Mouse (Mus musculus) hindbrain, embryonic 11.5 days (tissue): Measurements from ENCODE around the gene Plod3. TPM values are rescaled to one million over a fixed set of nuclear protein-coding genes. Genes with fewer than 3 reads are reported as not detected.

Source experiments
- ATAC-seq: fragments of 200-750 bp; cut with Nextera tagmentation; 2 replicates; pipeline ENCODE4 v1.8.0; 2017; ENCODE audit warnings: mild to moderate bottlenecking, moderate TSS enrichment, moderate library complexity; ENCODE audit not compliant: low FRiP score
- DNase-seq: peaks from one replicate; pipeline ENCODE4 v3.0.0-alpha.2; 2015; ENCODE audit warnings: low spot score
- H3K27ac ChIP-seq: fragments of 300-500 bp; sonication (generic); 2 replicates; pipeline ENCODE4 v1.5.1; 2014; ENCODE audit warnings: mild to moderate bottlenecking, low read depth, low read length
- H3K27me3 ChIP-seq: fragments of 300-500 bp; sonication (generic); 2 replicates; pipeline ENCODE4 v1.6.1; 2014; ENCODE audit warnings: mild to moderate bottlenecking, low read length, moderate library complexity, mixed read lengths; ENCODE audit not compliant: control insufficient read depth, insufficient read depth
- H3K36me3 ChIP-seq: fragments of 300-500 bp; sonication (generic); 2 replicates; pipeline ENCODE4 v1.6.1; 2014; ENCODE audit warnings: mild to moderate bottlenecking, low read length, moderate library complexity, mixed read lengths; ENCODE audit not compliant: control insufficient read depth, insufficient read depth
- H3K4me1 ChIP-seq: fragments of 300-500 bp; sonication (generic); replicated peaks from 2 replicates; pipeline ENCODE4 v1.6.1; 2014; ENCODE audit warnings: low read length, mixed read lengths; ENCODE audit not compliant: control insufficient read depth, insufficient read depth
- H3K4me2 ChIP-seq: fragments of 300-500 bp; sonication (generic); replicated peaks from 2 replicates; pipeline ENCODE4 v1.6.1; 2014; ENCODE audit warnings: mild to moderate bottlenecking, low read depth, low read length
- H3K4me3 ChIP-seq: fragments of 300-500 bp; sonication (generic); 2 replicates; pipeline ENCODE4 v1.5.1; 2014; ENCODE audit warnings: low read depth, low read length
- H3K9ac ChIP-seq: fragments of 300-500 bp; sonication (generic); 2 replicates; pipeline ENCODE4 v1.6.1; 2014; ENCODE audit warnings: low read depth, low read length
- H3K9me3 ChIP-seq: fragments of 300-500 bp; sonication (generic); 2 replicates; pipeline ENCODE4 v1.6.1; 2016; ENCODE audit warnings: low read length; ENCODE audit not compliant: control insufficient read depth
- WGBS: fragments of 180-500 bp; shearing (Covaris S2); extraction: QIAGEN DNeasy Blood & Tissue Kit; methylation state at CpG from one replicate; pipeline ENCODE4 v1.1.7; 2014; 5-methylcytosine and 5-hydroxymethylcytosine counted together
- polyA plus RNA-seq: library from polyadenylated mRNA; unstranded; fragments of >200 nt; fragmentation: Nextera tagmentation; extraction: Ambion mirVana; gene quantifications from 2 replicates; pipeline ENCODE4 v1.2.1, GENCODE M21; 2014

The Plod3 gene
- polyA plus RNA-seq, 1 experiment from 2014 or later: 32.4 TPM

GRCm38 (mm10) chr5:137031076-137032032 is 44.5 kb downstream of the Plod3 start:
- Histone ChIP-seq H3K9me3 (no peaks in the 10 kb centered on the region), H3K4me1 (peaks cover 16% of the 10 kb centered on the region; the same call in 1 of the 2 replicates), H3K4me2 (peak overlapping the region; percentile 99), H3K9ac (0 out of 2 replicates have a peak overlapping the region, but pooled peaks have one; percentile 19), H3K4me3 (peak overlapping the region; percentile 48), H3K27ac (no peak overlapping the region), H3K36me3 (0 out of 2 replicates have a peak, but pooled peaks cover 3% of the 10 kb centered on the region), H3K27me3 (peaks cover 53% of the 10 kb centered on the region)
- peak; percentile 31 for DNase-seq
- no peak for ATAC-seq
- WGBS: under 1% methylated on average over 74 of the region's 78 CpGs

DNA sequence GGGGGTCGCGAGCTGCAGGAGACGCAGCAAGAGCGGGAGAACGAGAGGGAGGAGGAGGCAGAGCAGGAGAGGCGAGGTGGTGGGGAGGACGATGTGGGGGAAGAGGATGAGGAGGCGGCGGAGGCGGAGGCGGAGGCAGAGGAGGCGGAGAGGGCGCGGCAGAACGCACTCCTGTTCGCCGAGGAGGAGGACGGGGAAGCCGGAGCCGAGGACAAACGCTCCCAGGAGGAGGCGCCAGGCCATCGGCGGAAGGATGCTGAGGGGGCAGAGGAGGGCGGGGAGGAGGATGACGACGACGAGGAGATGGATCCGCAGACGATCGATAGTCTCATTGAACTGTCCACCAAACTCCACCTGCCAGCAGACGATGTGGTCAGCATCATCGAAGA is 45.2 kb downstream of the Plod3 start:
- Histone ChIP-seq H3K27me3 (peaks cover 46% of the 10 kb centered on the region), H3K9me3 (no peaks in the 10 kb centered on the region), H3K9ac (0 out of 2 replicates have a peak overlapping the region, but pooled peaks have one; percentile 19), H3K36me3 (0 out of 2 replicates have a peak, but pooled peaks cover 3% of the 10 kb centered on the region), H3K27ac (no peak overlapping the region), H3K4me2 (peak overlapping the region; percentile 99), H3K4me3 (peak overlapping the region; percentile 48), H3K4me1 (peaks cover 16% of the 10 kb centered on the region; the same call in 1 of the 2 replicates)
- DNase-seq (peak; percentile 56), ATAC-seq (peak; percentile 4; the same call in 1 of the 2 replicates)
- WGBS: 1% methylated on average over 28 of the region's 33 CpGs

DNA sequence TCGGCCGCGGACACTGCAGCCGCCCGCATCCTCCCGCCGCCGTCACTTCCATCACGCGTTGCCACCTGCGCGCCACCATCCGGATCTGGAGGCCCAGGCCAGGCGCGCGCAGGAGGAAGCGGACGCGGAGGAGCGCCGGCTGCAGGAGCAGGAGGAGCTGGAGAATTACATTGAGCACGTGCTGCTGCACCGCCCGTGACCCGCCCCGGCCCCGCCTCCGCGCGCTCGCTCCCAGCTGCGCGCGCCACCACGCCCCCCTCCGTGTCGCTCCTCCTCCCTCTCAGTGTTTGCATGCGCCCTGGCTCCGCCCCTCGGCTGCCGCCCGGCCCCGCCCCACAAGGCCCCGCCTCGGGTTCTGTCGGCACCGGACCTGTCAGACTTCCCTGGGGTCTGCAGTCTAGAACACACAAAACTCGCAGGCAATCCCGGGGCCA is 45.8 kb downstream of the Plod3 start:
- Histone ChIP-seq H3K9me3 (no peaks in the 10 kb centered on the region), H3K4me1 (peaks cover 16% of the 10 kb centered on the region; the same call in 1 of the 2 replicates), H3K36me3 (0 out of 2 replicates have a peak, but pooled peaks cover 3% of the 10 kb centered on the region), H3K9ac (no peak overlapping the region), H3K4me3 (peak overlapping the region; percentile 48), H3K4me2 (peak overlapping the region; percentile 99), H3K27ac (no peak overlapping the region), H3K27me3 (peaks cover 43% of the 10 kb centered on the region)
- ATAC-seq (peak; percentile 70), DNase-seq (peak; percentile 89)
- WGBS: 0% methylated on average over 20 of the region's 49 CpGs

DNA sequence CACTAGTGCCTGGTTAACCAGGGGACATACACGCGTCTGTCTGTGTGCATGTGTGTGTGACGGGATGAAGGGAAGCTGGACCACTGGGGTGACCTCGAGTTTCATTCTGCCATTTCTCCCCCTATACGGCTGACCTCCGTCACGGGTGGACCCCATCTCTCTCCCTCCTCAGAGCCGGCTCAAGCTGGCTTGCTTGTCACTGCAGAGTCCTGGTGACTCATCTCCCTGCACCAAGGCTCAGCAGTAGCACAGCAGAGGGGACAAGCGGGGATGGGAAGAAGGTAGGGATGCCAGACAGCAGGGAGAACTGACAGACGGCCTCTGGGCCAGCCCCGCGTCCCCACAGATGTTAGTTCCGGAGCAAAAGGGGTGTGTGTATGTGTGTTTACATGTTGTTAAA is 49.4 kb downstream of the Plod3 start:
- Histone ChIP-seq H3K27me3 (peaks cover 12% of the 10 kb centered on the region), H3K9me3 (no peaks in the 10 kb centered on the region), H3K36me3 (peaks cover 7% of the 10 kb centered on the region; the same call in 1 of the 2 replicates), H3K4me1 (peaks cover 7% of the 10 kb centered on the region; the same call in 1 of the 2 replicates), H3K4me3 (no peak overlapping the region), H3K27ac (no peak overlapping the region), H3K9ac (no peak overlapping the region), H3K4me2 (no peak overlapping the region)
- 87% methylated on average over 13 of the region's 13 CpGs for WGBS
- DNase-seq (no peak), ATAC-seq (no peak)

GRCm38 (mm10) chr5:137039453-137039852 is 52.6 kb downstream of the Plod3 start:
- H3K4me3 ChIP-seq: no peak overlapping the region
- no peak overlapping the region for H3K9ac ChIP-seq
- no peak overlapping the region for H3K27ac ChIP-seq
- H3K4me2 ChIP-seq: no peak overlapping the region
- H3K27me3 ChIP-seq: no peaks in the 10 kb centered on the region
- DNase-seq: no peak
- no peak for ATAC-seq
- peaks cover 9% of the 10 kb centered on the region; the same call in 1 of the 2 replicates for H3K36me3 ChIP-seq
- no peaks in the 10 kb centered on the region for H3K9me3 ChIP-seq
- WGBS: 94% methylated on average over 10 of the region's 10 CpGs
- no peaks in the 10 kb centered on the region for H3K4me1 ChIP-seq

DNA sequence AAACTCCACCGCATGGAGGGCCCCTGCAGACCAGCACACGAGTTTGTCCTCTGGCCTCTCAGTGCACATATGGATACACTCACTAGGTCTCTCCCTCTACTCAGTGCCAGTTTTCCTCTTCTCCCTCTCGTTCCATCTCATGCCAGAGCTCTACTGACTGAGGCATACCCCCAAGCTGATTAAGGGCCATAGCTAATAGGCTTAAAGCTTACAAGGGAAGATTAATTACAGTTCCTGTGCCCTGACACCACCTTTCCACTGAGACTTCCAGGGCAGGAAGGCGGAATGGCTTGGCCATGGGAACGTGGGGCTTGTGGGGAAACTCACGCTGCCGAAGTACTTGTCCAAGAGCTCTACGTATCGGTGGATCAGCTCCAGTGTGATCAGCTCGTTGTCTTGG is 54.6 kb downstream of the Plod3 start:
- peaks cover 6% of the 10 kb centered on the region; the same call in 1 of the 2 replicates for H3K36me3 ChIP-seq
- H3K4me3 ChIP-seq: no peak overlapping the region
- H3K4me2 ChIP-seq: no peak overlapping the region
- no peak overlapping the region for H3K27ac ChIP-seq
- no peaks in the 10 kb centered on the region for H3K27me3 ChIP-seq
- ATAC-seq: no peak
- 89% methylated on average over 10 of the region's 10 CpGs for WGBS
- DNase-seq: no peak
- H3K9me3 ChIP-seq: no peaks in the 10 kb centered on the region
- H3K9ac ChIP-seq: no peak overlapping the region
- H3K4me1 ChIP-seq: no peaks in the 10 kb centered on the region; the same call in 1 of the 2 replicates

- no peak for ATAC-seq
- no peak for DNase-seq
- no peak overlapping the region for H3K27ac ChIP-seq
- H3K4me3 ChIP-seq: no peak overlapping the region
- H3K9me3 ChIP-seq: no peaks in the 10 kb centered on the region
- H3K9ac ChIP-seq: no peak overlapping the region
- no peaks in the 10 kb centered on the region for H3K27me3 ChIP-seq
- no peak overlapping the region for H3K4me2 ChIP-seq
- H3K4me1 ChIP-seq: no peaks in the 10 kb centered on the region; the same call in 1 of the 2 replicates
- peaks cover 3% of the 10 kb centered on the region; the same call in 1 of the 2 replicates for H3K36me3 ChIP-seq
- WGBS: 96% methylated on average over 7 of the region's 7 CpGs
Measured at GRCm38 (mm10) chr5:137043997-137044396, 57.2 kb downstream of the Plod3 start.

DNA sequence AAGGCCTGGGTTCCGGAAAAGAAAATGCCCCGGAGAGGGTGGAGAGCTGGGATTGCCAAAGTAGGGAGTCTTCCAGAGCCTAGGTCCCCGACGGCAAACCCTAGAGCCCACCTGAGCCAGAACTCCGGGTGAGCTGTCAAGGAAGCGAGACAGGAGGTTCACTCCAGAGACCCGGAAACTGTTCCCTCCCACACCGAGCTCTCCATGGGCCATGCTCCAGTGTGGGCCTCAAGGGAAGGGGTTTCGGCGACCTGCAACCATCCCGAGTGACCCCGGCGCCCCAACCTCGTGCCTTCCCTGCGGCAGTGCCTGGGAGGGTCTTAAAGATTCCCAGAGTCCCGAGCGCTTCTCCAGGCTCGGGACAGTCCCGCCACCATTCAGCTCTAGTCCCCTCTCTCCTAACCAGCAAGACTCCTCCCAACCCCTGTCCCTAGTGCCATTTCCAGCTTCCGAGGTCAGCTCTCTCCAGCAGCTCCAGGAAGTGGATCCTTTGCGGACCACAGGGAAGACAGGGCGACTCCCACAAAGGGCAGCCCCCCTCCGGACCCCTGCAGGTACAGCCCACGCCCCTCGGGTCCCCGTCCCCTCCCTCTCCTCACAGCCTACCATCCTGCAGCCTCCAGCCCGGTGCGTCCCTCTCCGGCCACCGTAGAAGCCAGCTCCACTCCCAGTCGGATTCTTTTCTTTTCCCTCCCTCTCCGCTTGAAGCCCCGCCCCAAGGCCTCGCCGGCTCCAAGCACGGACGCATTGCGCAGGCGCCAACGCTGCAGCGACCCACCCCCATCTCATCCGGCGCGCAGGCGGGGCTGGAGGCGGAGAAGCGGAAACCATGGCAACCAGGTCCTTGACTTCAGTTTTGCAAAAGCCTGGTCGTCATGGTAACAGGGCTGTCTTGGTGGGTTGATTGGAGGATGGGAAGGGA is 58.8 kb downstream of the Plod3 start, which contains the start of gene Ap1s1:
Gene Ap1s1 (minus strand): TSS at position 734 of the 922 bp plus-strand sequence.
- Histone ChIP-seq H3K4me2 (peak within 1 kb of the TSS; percentile 82), H3K9ac (peak within 1 kb of the TSS; percentile 85), H3K27ac (no peak within 1 kb of the TSS; the same call in 1 of the 2 replicates), H3K4me1 (no peaks in the 10 kb centered on the region; the same call in 1 of the 2 replicates), H3K27me3 (no peaks in the 10 kb centered on the region), H3K36me3 (0 out of 2 replicates have a peak, but pooled peaks cover 2% of the 10 kb centered on the region), H3K9me3 (no peaks in the 10 kb centered on the region), H3K4me3 (peak within 1 kb of the TSS; percentile 76)
- WGBS: 2% methylated on average over 48 of the region's 48 CpGs
- ATAC-seq (peak; percentile 94), DNase-seq (peak; percentile 100)
